Mouse (Mus musculus) brain, adult 2 months (tissue): Measurements from ENCODE around the gene 1500009C09Rik.

Experiments
- DNase-seq: peaks from one replicate; pipeline ENCODE4 v3.0.0; 2011; ENCODE audit warnings: low read depth, low spot score

1500009C09Rik gene

GRCm38 (mm10) chr15:82247131-82247776 lies 4.9 kb upstream of the 1500009C09Rik start:
- DNase-seq: no peak

GRCm38 (mm10) chr15:82251579-82251978 lies 618 bp upstream of the 1500009C09Rik start:
- DNase-seq: no peak

GRCm38 (mm10) chr15:82255248-82255647 lies 3.1 kb downstream of the 1500009C09Rik start:
- peak; percentile 80 for DNase-seq

GRCm38 (mm10) chr15:82255944-82256383 lies 3.8 kb downstream of the 1500009C09Rik start:
- DNase-seq: peak; percentile 97

GRCm38 (mm10) chr15:82259510-82259909 lies 7.3 kb downstream of the 1500009C09Rik start:
- peak; percentile 87 for DNase-seq

GRCm38 (mm10) chr15:82266356-82266755 lies 14.2 kb downstream of the 1500009C09Rik start:
- DNase-seq: peak; percentile 74

- DNase-seq: peak; percentile 75
Measured at GRCm38 (mm10) chr15:82268185-82268584, 16.0 kb downstream of the 1500009C09Rik start.

- DNase-seq: peak; percentile 96
Measured at GRCm38 (mm10) chr15:82268783-82269182, 16.6 kb downstream of the 1500009C09Rik start.

- DNase-seq: peak; percentile 96
Measured at GRCm38 (mm10) chr15:82271201-82271600, 19.0 kb downstream of the 1500009C09Rik start.

- DNase-seq: peak; percentile 82
Measured at GRCm38 (mm10) chr15:82272295-82272694, 20.1 kb downstream of the 1500009C09Rik start.

- DNase-seq: no peak
Measured at GRCm38 (mm10) chr15:82274593-82274926, 22.4 kb downstream of the 1500009C09Rik start, which contains the start of gene Sept3. Gene Sept3 (plus strand): TSS chr15:82274893.

GRCm38 (mm10) chr15:82274927-82275901 lies 23.0 kb downstream of the 1500009C09Rik start:
- peak; percentile 87 for DNase-seq

GRCm38 (mm10) chr15:82277591-82277990 lies 25.4 kb downstream of the 1500009C09Rik start:
- DNase-seq: peak; percentile 96

- peak; percentile 54 for DNase-seq
Measured at GRCm38 (mm10) chr15:82280638-82281037, 28.4 kb downstream of the 1500009C09Rik start.

GRCm38 (mm10) chr15:82286157-82286556 lies 34.0 kb downstream of the 1500009C09Rik start:
- DNase-seq: no peak

- DNase-seq: no peak
Measured at GRCm38 (mm10) chr15:82290252-82290651, 38.1 kb downstream of the 1500009C09Rik start.

GRCm38 (mm10) chr15:82292851-82293250 lies 40.7 kb downstream of the 1500009C09Rik start:
- DNase-seq: no peak

- peak; percentile 59 for DNase-seq
Measured at GRCm38 (mm10) chr15:82293271-82293711, 41.1 kb downstream of the 1500009C09Rik start.

GRCm38 (mm10) chr15:82294059-82294458 lies 41.9 kb downstream of the 1500009C09Rik start:
- DNase-seq: no peak

GRCm38 (mm10) chr15:82298764-82299561 lies 46.8 kb downstream of the 1500009C09Rik start, which contains the start of gene Wbp2nl:
Gene Wbp2nl (plus strand): TSS chr15:82298954.
- DNase-seq: no peak

- DNase-seq: no peak
Measured at GRCm38 (mm10) chr15:82307107-82307506, 54.9 kb downstream of the 1500009C09Rik start.
